ENCODE assay signal across 21 mouse cellular contexts in genomic region chr2:21100248-21100808, GRCm38 (mm10).
A peak's percentile ranks its signal among the peaks of the same experiment; 100 is the strongest.
DNase-seq lines count a peak whose midpoint lies in the region; ATAC-seq and TF ChIP-seq lines count a peak whose summit lies in the region.
"Had no signal": no experiment of that assay in that cellular context is flagged by ENCODE, and none has a peak within 500 bp of the region (broad histone marks: within the 10 kb centered on the region; RNA-seq: fewer than 3 reads in every experiment).

No protein-coding gene starts in this region.

- TF ChIP-seq POLR2A in brain, embryonic 14.5 days (IDR thresholded peaks at IDR 0.05; ENCODE audit: borderline replicate concordance, extremely low read depth, insufficient read depth, insufficient read length, poor library complexity, severe bottlenecking): no peak

- H3K27me3 ChIP-seq in embryonic facial prominence, embryonic 14.5 days (replicated peaks; ENCODE audit: control insufficient read depth, insufficient read depth, low read length): no peaks in the 10 kb centered on the region
- H3K27me3 ChIP-seq in embryonic facial prominence, embryonic 10.5 days (replicated peaks; ENCODE audit: low read depth, poor library complexity, severe bottlenecking): no peaks in the 10 kb centered on the region
- no peaks in the 10 kb centered on the region for H3K27me3 ChIP-seq in heart, embryonic 10.5 days (ENCODE audit: insufficient read depth, poor library complexity, severe bottlenecking)
- H3K27me3 ChIP-seq in forebrain, embryonic 16.5 days (replicated peaks; ENCODE audit: control insufficient read depth, insufficient read depth, low read length): no peaks in the 10 kb centered on the region
- H3K27me3 ChIP-seq: embryonic facial prominence, embryonic 12.5 days; heart, embryonic 12.5 days; intestine, embryonic 15.5 days had no signal

- no peaks in the 10 kb centered on the region for H3K36me3 ChIP-seq in embryonic facial prominence, embryonic 14.5 days (ENCODE audit: control insufficient read depth, insufficient read depth, low read length)
- H3K36me3 ChIP-seq in embryonic facial prominence, embryonic 10.5 days (replicated peaks): no peaks in the 10 kb centered on the region
- no peaks in the 10 kb centered on the region for H3K36me3 ChIP-seq in heart, embryonic 10.5 days
- H3K36me3 ChIP-seq in forebrain, embryonic 16.5 days (ENCODE audit: control insufficient read depth, insufficient read depth): no peaks in the 10 kb centered on the region
- H3K36me3 ChIP-seq: embryonic facial prominence, embryonic 12.5 days; G1E; heart, embryonic 12.5 days; hindbrain, embryonic 10.5 days; intestine, embryonic 15.5 days had no signal

- no peaks in the 10 kb centered on the region for H3K4me1 ChIP-seq in embryonic facial prominence, embryonic 14.5 days (ENCODE audit: control insufficient read depth, insufficient read depth, low read length)
- H3K4me1 ChIP-seq in embryonic facial prominence, embryonic 10.5 days: no peaks in the 10 kb centered on the region
- H3K4me1 ChIP-seq in heart, embryonic 10.5 days: no peaks in the 10 kb centered on the region
- 0 out of 2 replicates have a peak, but pooled peaks cover 3% of the 10 kb centered on the region for H3K4me1 ChIP-seq in forebrain, embryonic 16.5 days (replicated peaks; ENCODE audit: control insufficient read depth, insufficient read depth, low read length)
- H3K4me1 ChIP-seq: embryonic facial prominence, embryonic 12.5 days; heart, embryonic 12.5 days; hindbrain, embryonic 10.5 days; intestine, embryonic 15.5 days had no signal

- H3K27ac ChIP-seq in embryonic facial prominence, embryonic 14.5 days (replicated peaks; ENCODE audit: low read depth, low read length): no peak overlapping the region
- no peak overlapping the region for H3K27ac ChIP-seq in embryonic facial prominence, embryonic 10.5 days (replicated peaks)
- H3K27ac ChIP-seq in heart, embryonic 10.5 days: no peak overlapping the region
- H3K27ac ChIP-seq in forebrain, embryonic 16.5 days (ENCODE audit: low read length): no peak overlapping the region
- H3K27ac ChIP-seq: embryonic facial prominence, embryonic 12.5 days; heart, adult 2 months; hindbrain, embryonic 10.5 days; hindbrain, embryonic 14.5 days; intestine, embryonic 15.5 days had no signal

- H3K9me3 ChIP-seq in embryonic facial prominence, embryonic 14.5 days (ENCODE audit: control insufficient read depth, low read length): no peaks in the 10 kb centered on the region
- H3K9me3 ChIP-seq in embryonic facial prominence, embryonic 10.5 days: no peaks in the 10 kb centered on the region
- H3K9me3 ChIP-seq in heart, embryonic 10.5 days: no peaks in the 10 kb centered on the region
- H3K9me3 ChIP-seq in forebrain, embryonic 16.5 days (ENCODE audit: control insufficient read depth, low read length): no peaks in the 10 kb centered on the region
- H3K9me3 ChIP-seq: embryonic facial prominence, embryonic 12.5 days; G1E; heart, embryonic 12.5 days; hindbrain, embryonic 10.5 days; intestine, embryonic 15.5 days had no signal

- peak; percentile 7 for DNase-seq in embryonic facial prominence, embryonic 14.5 days (ENCODE audit: low spot score)
- no peak for DNase-seq in embryonic facial prominence, embryonic 10.5 days (ENCODE audit: low spot score)
- DNase-seq in heart, adult 11 months: peak; percentile 72
- DNase-seq in heart, embryonic 10.5 days (ENCODE audit: low spot score): no peak
- peak; percentile 43 for DNase-seq in brain, embryonic 14.5 days (ENCODE audit: low read depth)
- no peak for DNase-seq in thymus, postnatal 10 days (ENCODE audit: low spot score in 2 of 2)
- DNase-seq: adrenal gland, adult 8-10 months; B cell, adult 2 months; cerebellum, adult 11 months; cerebellum, adult 8-10 months; cerebellum, postnatal 14 days; embryo, embryonic 11 days; heart, adult 2 months had no signal

- no peak overlapping the region for H3K4me2 ChIP-seq in embryonic facial prominence, embryonic 14.5 days (ENCODE audit: low read depth, low read length)
- H3K4me2 ChIP-seq in forebrain, embryonic 16.5 days (ENCODE audit: low read length): no peak overlapping the region
- H3K4me2 ChIP-seq: embryonic facial prominence, embryonic 12.5 days; heart, embryonic 12.5 days; hindbrain, embryonic 14.5 days; intestine, embryonic 15.5 days had no signal

- no peak for TF ChIP-seq CTCF in brain, embryonic 14.5 days (IDR thresholded peaks at IDR 0.05; ENCODE audit: borderline replicate concordance, extremely low read depth, insufficient read depth, insufficient read length)

- H3K4me3 ChIP-seq in embryonic facial prominence, embryonic 14.5 days (ENCODE audit: low read depth, low read length): no peak overlapping the region
- H3K4me3 ChIP-seq in embryonic facial prominence, embryonic 10.5 days: no peak overlapping the region
- H3K4me3 ChIP-seq in heart, embryonic 10.5 days: no peak overlapping the region
- no peak overlapping the region for H3K4me3 ChIP-seq in forebrain, embryonic 16.5 days (replicated peaks; ENCODE audit: low read length)
- H3K4me3 ChIP-seq: embryonic facial prominence, embryonic 12.5 days; heart, adult 2 months; heart, embryonic 12.5 days; hindbrain, embryonic 10.5 days; intestine, embryonic 15.5 days had no signal

- no peak overlapping the region for H3K9ac ChIP-seq in embryonic facial prominence, embryonic 14.5 days (ENCODE audit: low read depth, low read length)
- H3K9ac ChIP-seq in forebrain, embryonic 16.5 days (replicated peaks; ENCODE audit: low read depth, low read length): no peak overlapping the region
- H3K9ac ChIP-seq: embryonic facial prominence, embryonic 12.5 days; heart, embryonic 12.5 days; intestine, embryonic 15.5 days had no signal

- 60% methylated on average over 6 of the region's 6 CpGs for WGBS in embryonic facial prominence, embryonic 14.5 days
- WGBS in embryonic facial prominence, embryonic 10.5 days: 79% methylated on average over 6 of the region's 6 CpGs
- 88% methylated on average over 6 of the region's 6 CpGs for WGBS in heart, embryonic 10.5 days
- WGBS in forebrain, embryonic 16.5 days: 47% methylated on average over 6 of the region's 6 CpGs

- no peak for ATAC-seq in embryonic facial prominence, embryonic 14.5 days (ENCODE audit: low read depth)
- ATAC-seq in forebrain, embryonic 16.5 days: peak; percentile 72
- ATAC-seq: CD4-positive, CD25-positive, alpha-beta regulatory T cell, adult 4 months; intestine, embryonic 15.5 days had no signal

Comparison
In these comparisons a context has a peak if more than half of its experiments do, and no peak if none do; other contexts are left out.
1. DNase-seq: peak in embryonic facial prominence, embryonic 14.5 days (single experiment), heart, adult 11 months (single experiment) and brain, embryonic 14.5 days (single experiment); none in embryonic facial prominence, embryonic 10.5 days (single experiment), heart, embryonic 10.5 days (single experiment) and thymus, postnatal 10 days (0 of 2).